Mouse (Mus musculus) bone marrow, adult 2 months (tissue): ENCODE data around the gene Dvl3.

ENCODE experiments used
- CTCF ChIP-seq: fragments of 200-500 bp; IDR thresholded peaks from 2 replicates; pipeline ENCODE4 v1.5.1; 2011; ENCODE audit warnings: low read length, control low read depth; ENCODE audit not compliant: control insufficient read depth, insufficient read depth
- POLR2A ChIP-seq: fragments of 200-500 bp; IDR thresholded peaks from 2 replicates; pipeline ENCODE4 v1.6.1; 2011; ENCODE audit warnings: low read depth, mild to moderate bottlenecking, control low read depth, low read length, borderline replicate concordance; ENCODE audit not compliant: control insufficient read depth

DNA sequence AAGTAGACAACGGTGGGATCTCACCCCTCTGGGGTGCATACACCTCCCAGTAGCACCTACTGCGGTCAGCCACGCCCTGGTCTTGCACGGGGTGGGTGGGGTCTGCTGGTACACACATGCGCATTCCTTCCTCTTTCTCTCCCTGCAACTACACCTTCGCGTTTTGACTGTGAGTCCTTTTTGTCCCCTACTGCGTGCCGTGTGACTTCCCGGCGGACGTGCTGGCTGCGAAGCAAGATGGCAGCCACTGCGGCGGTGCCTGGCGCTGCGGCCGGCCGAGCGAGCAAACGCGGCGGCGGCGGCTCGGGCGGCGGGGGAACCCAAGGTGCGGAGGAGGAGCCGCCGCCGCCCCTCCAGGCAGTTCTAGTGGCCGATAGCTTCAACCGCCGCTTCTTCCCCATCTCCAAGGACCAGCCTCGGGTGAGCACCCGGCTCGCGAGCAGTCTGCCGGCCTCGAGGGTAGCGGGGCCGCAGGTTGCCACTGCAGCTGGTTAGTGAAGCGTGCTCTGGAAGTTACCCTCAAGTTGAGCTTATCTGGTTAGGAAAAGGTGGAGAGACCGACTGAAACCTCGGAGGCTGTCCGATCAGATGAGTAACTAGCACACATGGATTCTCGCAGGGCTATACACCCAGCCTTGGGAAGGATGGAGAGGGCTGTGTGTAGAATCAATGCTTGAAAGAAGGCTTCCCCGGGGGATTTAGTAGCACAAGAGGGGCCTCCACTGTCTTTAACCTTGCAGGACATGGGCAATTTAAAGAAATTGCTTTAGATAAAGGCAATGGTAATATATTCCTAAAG lies 17.9 kb upstream of the Dvl3 start, which contains the start of gene Eif2b5:
- TF ChIP-seq CTCF: no peak
- TF ChIP-seq POLR2A: peak; percentile 93
